Mouse (Mus musculus): ENCODE measurements at regions not wholly inside any gene's neighbourhood (a gene's known extent, or its start where the extent isn't known, plus 50 kb on each side); places are given as distances from the start of the nearest gene placed in this dataset.
"Not testable (repeated sequence)": the region's sequence is repeated elsewhere in the genome, so short reads cannot be mapped to it uniquely, and the experiment has no call there.

DNA sequence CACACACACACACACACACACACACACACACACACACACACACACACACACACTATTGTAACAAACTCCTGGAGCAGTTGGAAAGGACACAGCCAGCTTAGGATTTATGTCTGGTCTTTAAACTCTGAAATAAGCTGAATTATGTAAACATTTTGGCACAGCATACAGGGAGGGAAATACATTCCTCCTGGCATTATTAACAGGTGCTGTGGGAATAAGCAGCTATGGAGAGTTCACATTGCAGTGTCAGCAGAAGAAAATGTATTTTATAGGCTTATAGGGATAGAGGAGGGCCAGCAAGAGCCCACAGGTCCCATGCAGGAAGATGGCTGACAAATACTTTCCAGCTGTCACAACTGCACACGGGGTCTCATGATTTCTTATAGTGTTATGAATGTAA, 100.8 kb upstream of the Arhgap20 start:
- no peak for DNase-seq (ENCODE audit: low read depth)

DNA sequence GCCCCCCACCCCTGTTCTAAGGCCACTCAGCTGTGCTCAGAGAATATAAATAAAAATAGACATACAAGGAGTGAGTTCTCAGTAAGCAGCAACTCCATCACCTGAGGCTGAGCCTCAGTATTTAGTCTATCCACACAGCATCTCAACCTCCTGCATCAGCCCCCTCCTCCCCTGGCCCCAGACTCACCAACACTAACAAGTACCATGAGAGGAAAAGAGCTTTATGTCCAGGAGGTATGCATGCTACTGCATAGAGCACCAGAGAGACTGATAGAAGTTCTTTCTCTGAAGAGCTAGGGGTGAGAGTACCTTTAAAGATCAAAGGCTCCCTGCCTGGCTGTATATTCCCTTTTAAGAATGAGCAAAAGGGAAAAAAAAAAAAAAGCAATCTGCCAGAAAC, 100.3 kb upstream of the Arhgap20 start:
- DNase-seq (ENCODE audit: low read depth), result no peak

DNA sequence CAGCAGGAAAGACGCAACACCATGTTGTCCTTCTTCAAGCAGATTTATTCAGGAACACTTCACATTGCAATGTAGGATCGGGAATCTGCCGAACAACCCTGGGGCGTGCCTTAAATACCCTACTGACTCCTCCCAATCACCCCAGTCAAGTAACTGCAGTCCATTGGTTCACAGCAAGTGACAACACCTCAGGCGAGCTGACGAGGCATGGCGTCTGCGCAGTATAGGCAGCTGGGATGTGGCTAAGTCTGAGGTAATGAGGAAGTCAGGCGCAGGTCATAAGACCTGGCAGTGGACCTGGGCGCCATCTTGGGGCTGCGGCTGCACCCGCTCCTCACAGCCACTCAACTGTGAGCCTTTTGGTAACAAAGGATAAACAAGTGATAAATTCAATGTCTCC, 96.2 kb upstream of the Arhgap20 start:
- not testable (repeated sequence) for DNase-seq (ENCODE audit: low read depth)

DNA sequence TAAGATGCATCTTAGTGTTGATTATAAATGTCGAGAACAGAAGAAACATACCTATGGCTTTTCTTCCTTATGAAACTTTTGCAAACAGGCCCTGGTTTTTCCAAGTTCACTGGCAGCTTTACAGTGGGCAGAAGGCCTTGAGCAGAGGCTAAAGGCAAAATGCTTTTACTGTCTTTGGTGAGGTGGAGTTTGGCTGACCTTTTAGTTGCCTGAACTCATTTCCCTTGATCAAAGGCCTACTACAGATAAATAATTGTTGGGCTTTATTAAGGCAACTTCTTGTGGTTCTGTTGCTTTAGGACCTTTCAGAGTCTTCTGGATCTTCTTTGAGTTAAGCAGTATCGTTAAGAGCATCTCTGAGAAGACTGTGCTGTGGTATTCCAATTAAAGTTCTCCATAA, 94.6 kb upstream of the Arhgap20 start:
- no peak for DNase-seq (ENCODE audit: low read depth)

DNA sequence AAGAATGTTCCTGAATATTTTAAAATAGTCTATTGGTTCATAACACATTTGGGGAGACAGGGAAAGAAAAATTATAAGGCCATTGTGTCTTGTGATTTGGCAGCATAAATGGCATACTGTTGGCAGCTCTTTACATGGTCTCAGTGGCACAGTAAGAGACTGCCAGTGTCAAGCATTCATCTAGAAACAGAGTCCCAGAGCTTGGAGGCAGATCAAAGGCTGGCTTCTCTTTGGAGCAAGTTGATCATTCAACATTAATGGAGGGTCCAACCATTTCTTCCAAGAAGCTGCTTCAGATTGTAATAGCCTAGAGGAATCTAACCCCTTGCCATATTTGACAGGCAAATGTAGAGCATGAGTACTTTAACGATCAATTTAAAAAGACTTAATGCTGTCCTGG, 78.6 kb upstream of the Arhgap20 start:
- DNase-seq (ENCODE audit: low read depth), result no peak

DNA sequence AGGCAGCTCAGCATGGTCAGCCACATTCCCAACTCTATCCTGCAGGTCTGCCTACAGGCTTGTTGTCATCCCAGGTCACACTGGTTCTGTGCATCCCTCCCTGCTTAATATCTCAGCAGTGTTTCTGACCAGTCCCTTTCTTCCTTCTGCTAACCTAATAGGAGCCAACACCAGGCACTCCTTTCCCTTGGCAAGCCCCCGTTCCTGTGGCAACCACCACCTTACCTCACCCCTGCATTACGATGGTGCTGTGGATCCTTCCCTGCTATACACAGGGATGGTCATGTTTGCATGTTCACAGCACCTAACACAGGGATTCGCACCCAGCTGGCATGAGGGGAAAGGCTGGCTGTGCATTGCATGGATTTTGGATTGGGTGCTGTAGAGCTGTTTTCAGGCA, 50.8 kb upstream of the Arhgap20 start:
- no peak for DNase-seq (ENCODE audit: low read depth)
